Mouse (Mus musculus) Patski (cell line): ENCODE measurements around the gene Sh3bp2. TPM values are rescaled to one million over a fixed set of nuclear protein-coding genes. Genes with fewer than 3 reads are reported as not detected.
"Not testable (repeated sequence)": the region's sequence is repeated elsewhere in the genome, so short reads cannot be mapped to it uniquely, and the experiment has no call there.

Experiments
- ATAC-seq: fragments of 100-300 bp; one replicate; pipeline ENCODE4 v1.8.0; 2021
- CTCF ChIA-PET: fragments of 350-600 bp; sonication (Branson Sonifier 250); formaldehyde crosslinking; loops from one replicate; lab custom pipeline; 2022; ENCODE audit warnings: inconsistent platforms; lab: Charles Lee
- POLR2A ChIA-PET: fragments of 350-600 bp; sonication (Branson Sonifier 250); formaldehyde crosslinking; loops from one replicate; lab custom pipeline; 2022; ENCODE audit warnings: antibody characterized with exemption, inconsistent platforms; lab: Charles Lee
- DNase-seq: peaks from one replicate; pipeline ENCODE4 v3.0.0-alpha.2; 2011; ENCODE audit warnings: low read depth, low spot score
- H3K27me3 ChIP-seq: fragments of 371-371 bp; one replicate; pipeline ENCODE4 v1.5.1; 2021
- CTCF ChIP-seq: fragments of 100-300 bp; IDR thresholded peaks from one replicate; pipeline ENCODE4 v1.5.1; 2021
- in situ Hi-C: fragments of 300-500 bp; cut with MboI; formaldehyde crosslinking; loops from 3 replicates; pipeline ENCODE4 v1.11.1; 2018; ENCODE audit warnings: low pct_unique_long_range_greater_than_20kb, mixed read lengths
- polyA plus RNA-seq: library from polyadenylated mRNA; unstranded; gene quantifications from one replicate; pipeline ENCODE4 v1.2.3, GENCODE M21; 2021

The Sh3bp2 gene
- polyA plus RNA-seq, 1 experiment from 2014 or later, result 18.2 TPM

DNA sequence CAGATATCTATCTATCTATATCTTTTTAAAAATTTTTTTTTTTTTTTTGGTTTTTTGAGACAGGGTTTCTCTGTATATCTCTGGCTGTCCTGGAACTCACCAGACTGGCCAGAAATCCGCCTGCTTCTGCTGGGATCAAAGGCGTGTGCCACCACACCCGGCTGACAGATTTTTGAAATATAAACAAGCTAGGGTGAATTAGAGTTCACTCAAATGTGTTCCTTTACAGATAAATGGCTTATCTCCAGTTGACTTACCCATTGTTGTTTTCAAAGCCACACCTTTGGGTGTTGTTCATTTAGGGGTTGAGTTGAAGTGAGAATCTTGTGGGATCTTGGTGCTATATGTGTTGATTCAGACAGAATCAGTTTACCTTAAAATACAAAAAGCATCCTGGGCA lies 53.7 kb downstream of the Sh3bp2 start:
- ChIA-PET POLR2A (interaction anchor here (0.7 kb wide), 2 partner anchors 60 to 242 kb away, joined by 3 read pairs; no protein-coding TSS in a partner anchor), CTCF (no interaction called here)
- DNase-seq, result no peak
- in situ Hi-C loops, result no loop called here
- ATAC-seq, result no peak
- TF ChIP-seq CTCF, result no peak
- no peaks in the 10 kb centered on the region for H3K27me3 ChIP-seq

DNA sequence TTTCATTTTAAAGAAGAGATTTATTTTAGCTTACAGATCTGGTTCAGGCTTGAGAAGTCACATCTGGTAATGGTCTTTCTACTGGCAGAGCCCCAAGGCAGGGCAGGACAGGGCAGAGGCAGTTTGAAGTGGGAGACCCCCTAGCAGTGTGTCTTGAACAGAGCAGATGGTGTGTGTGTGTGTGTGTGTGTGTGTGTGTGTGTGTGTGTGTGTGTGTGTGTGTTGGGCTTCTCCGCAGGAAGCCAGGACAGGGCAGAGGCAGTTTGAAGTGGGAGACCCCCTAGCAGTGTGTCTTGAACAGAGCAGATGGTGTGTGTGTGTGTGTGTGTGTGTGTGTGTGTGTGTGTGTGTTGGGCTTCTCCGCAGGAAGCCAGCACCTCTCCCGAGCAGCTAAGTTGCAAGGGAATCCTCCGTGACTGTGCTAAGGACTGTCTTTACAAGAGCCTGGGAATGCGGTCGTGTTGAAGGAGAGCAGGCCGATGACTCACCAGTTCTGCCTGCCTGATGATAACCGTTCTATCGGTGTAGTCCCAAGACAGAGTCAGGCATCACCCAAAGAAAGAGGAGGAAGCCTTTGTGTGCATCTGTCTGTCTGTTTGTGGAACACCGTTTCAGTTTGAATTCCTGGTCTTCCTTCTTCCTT lies 56.2 kb downstream of the Sh3bp2 start:
- POLR2A ChIA-PET, result interaction anchor here (0.6 kb wide), 2 partner anchors 48 to 137 kb away, joined by 3 read pairs; no protein-coding TSS in a partner anchor
- H3K27me3 ChIP-seq, in situ Hi-C loops: not testable (repeated sequence)
- CTCF ChIA-PET, result interaction anchor here (0.9 to 1.4 kb wide), 2 partner anchors 10 to 21 kb away, joined by 3 to 4 read pairs; no protein-coding TSS in a partner anchor
- DNase-seq (peak; percentile 61), ATAC-seq (peak; percentile 87)

DNA sequence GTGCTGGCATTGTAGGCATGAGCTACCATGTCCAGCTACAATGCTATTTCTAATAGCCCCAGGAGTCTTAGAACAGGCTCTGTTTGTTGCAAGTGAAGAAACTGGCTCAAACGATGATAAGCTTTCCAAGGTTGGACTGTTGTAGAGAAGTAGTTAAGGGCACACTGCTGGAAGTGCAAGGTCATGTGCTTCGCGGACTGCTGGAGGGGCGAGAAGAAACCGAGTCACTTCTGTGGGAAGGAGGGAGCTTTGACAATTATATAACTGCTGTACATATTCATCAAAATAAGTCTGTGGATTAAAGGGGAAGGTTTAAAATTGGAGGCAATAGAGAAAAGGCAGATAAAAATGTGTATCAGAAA lies 56.7 kb downstream of the Sh3bp2 start:
- no peak for DNase-seq
- ChIA-PET CTCF (interaction anchor here (0.9 kb wide), 1 partner anchor 10 kb away, joined by 4 read pairs; no protein-coding TSS in a partner anchor), POLR2A (interaction anchor here (0.6 kb wide), 2 partner anchors 47 to 137 kb away, joined by 3 read pairs; no protein-coding TSS in a partner anchor)
- in situ Hi-C loops, result no loop called here
- TF ChIP-seq CTCF, result no peak
- no peaks in the 10 kb centered on the region for H3K27me3 ChIP-seq
- no peak for ATAC-seq

DNA sequence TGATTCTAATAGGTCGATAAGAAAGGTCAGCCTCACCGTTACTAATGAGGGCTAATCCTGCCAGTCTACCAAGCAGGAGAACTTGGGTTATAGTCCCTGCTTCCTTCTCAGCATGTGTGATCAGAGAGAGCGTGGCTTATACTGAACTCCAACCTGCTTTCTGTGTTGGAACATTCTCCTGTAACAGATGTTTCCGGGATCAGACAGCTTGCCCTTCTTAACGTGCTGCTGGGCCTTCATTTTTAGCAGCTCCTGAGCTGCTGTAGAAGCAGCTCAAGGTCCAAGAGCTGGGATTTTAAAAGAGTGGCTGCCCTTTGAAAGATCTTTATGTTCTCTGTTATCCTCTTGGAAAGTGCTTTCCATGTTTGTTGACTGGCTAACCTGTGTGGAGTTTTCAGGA lies 59.6 kb downstream of the Sh3bp2 start:
- no peak for ATAC-seq
- no peaks in the 10 kb centered on the region for H3K27me3 ChIP-seq
- ChIA-PET POLR2A (no interaction called here), CTCF (interaction anchor here (0.8 to 1.5 kb wide), 4 partner anchors 8 to 68 kb away, joined by 3 to 4 read pairs (median 3); no protein-coding TSS in a partner anchor)
- in situ Hi-C loops, result no loop called here
- no peak for TF ChIP-seq CTCF
- no peak for DNase-seq

DNA sequence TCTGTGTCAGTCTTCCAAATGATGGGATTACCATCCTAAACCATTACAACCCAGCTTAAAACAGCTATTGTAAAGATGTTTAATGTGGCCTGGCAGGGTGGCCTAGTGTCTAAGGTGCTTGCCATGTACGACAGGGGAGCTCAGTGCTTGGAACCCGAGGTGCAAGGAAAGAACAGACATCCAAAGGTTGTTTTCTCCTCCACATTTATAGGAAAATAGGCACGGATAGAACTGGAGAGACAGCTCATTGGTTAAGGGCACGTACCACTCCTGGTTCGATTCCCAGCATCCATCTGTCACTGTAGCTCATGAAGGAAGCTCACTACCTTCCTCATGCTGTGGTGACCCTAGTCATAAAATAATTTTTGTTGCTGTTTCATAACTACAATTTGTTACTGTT lies 62.2 kb downstream of the Sh3bp2 start:
- in situ Hi-C loops, result no loop called here
- POLR2A ChIA-PET, result interaction anchor here (0.6 kb wide), 1 partner anchor 16 kb away, joined by 3 read pairs; no protein-coding TSS in a partner anchor
- CTCF ChIA-PET, result interaction anchor here (0.7 kb wide), 1 partner anchor 19 kb away, joined by 3 read pairs; no protein-coding TSS in a partner anchor

DNA sequence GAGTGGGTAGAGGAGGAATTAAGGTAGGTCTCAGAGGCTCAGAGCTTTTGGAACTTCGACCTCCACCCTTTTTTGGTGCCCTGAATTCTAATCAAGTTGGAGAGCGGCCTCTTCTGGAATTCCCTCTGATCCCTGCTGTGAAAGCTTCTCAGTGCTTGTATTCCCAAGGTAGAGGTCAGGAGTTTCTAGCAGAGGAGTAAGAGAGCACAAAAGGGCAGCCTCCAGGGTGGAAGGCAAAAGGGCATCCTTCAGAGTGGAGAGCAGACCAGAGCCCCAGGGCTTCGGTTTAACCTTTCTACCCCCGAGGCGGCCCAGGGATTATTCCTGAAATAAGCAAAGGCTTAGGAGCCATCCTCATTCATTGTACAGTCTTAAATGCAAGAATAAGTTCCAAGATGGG lies 64.4 kb downstream of the Sh3bp2 start:
- no peak for DNase-seq
- ATAC-seq, result no peak
- ChIA-PET CTCF (interaction anchor here (0.7 kb wide), 1 partner anchor 72 kb away, joined by 3 read pairs; no protein-coding TSS in a partner anchor), POLR2A (interaction anchor here (1.1 kb wide), 1 partner anchor 16 kb away, joined by 3 read pairs; no protein-coding TSS in a partner anchor)
- no peak for TF ChIP-seq CTCF
- no peaks in the 10 kb centered on the region for H3K27me3 ChIP-seq
- in situ Hi-C loops, result no loop called here

More for the DNA sequence above, 62.2 kb downstream of the Sh3bp2 start:
- no peaks in the 10 kb centered on the region for H3K27me3 ChIP-seq
- DNase-seq (no peak), ATAC-seq (no peak)
- no peak for TF ChIP-seq CTCF

DNA sequence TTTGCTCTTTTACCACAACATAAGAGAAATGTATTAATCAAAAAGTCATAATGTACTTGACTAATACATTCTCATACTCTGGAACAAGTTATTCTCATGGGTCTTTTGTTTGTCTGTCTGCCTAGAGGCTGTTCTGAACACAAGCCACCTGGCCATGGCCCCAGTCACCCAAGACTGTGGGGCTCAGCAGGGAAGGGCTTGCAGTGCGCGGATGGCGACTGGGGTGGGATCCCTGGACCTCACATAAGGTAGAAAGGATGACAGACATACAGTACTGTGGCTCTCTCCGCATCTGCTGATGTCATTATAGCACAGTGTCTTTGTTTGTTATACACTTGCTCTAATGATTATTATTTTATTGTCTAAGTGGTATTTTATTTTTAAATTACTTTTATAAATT lies 65.1 kb downstream of the Sh3bp2 start:
- H3K27me3 ChIP-seq, result no peaks in the 10 kb centered on the region
- DNase-seq, result no peak
- ATAC-seq, result no peak
- in situ Hi-C loops, result no loop called here
- TF ChIP-seq CTCF, result no peak
- ChIA-PET CTCF (interaction anchor here (1.5 kb wide), 1 partner anchor 16 kb away, joined by 4 read pairs; no protein-coding TSS in a partner anchor), POLR2A (no interaction called here)

DNA sequence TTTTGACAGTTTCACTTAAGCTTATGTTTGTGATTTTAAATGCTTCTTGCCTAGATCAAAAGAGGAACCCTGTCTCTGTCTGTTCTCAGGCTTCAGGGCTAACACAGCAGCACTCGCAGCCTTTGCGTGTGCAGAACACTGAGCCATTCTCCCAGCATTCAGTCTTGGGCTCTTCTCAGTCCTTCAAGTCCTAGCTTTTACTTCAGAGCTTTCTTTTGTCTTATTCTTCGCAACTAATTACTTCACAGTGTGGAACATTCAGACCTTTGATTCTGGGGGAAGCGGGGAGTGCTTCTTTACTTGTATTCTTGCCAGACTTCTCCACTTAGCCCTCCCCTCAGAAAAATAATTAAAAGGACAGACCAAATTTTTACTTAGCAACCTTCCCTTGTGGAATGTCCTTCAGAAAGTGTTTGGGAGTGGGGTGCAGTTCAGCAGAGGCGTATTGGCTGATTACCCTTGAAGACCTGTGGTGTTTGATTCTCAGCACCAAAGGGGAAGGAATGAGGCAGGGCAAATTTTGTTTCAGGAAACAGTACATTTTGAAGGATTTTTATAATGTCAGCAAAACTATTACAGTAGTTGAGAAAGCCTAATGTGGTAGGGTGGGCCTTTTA lies 65.9 kb downstream of the Sh3bp2 start:
- no peak for ATAC-seq
- DNase-seq, result no peak
- no peaks in the 10 kb centered on the region for H3K27me3 ChIP-seq
- no peak for TF ChIP-seq CTCF
- in situ Hi-C loops, result no loop called here
- ChIA-PET POLR2A (no interaction called here), CTCF (interaction anchor here (0.7 to 1.5 kb wide), 2 partner anchors 10 to 15 kb away, joined by 4 read pairs; no protein-coding TSS in a partner anchor)

DNA sequence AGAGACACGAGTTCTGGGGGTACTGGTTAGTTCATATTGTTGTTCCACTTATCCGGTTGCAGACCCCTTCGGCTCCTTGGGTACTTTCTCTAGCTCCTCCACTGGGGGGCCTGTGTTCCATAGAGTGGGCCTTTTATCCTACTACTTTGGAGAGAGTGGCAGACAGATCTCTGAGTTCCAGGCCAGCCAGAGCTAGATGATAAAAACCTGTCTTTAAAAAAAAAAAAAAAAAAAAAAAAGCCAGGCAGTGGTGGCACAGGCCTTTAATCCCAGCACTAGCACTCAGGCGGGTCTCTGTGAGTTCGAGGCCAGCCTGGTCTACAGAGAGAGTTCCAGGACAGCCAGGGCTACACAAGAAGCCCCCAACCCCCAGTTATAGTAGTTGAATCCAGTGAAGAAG lies 66.6 kb downstream of the Sh3bp2 start:
- DNase-seq, in situ Hi-C loops, H3K27me3 ChIP-seq, ATAC-seq, POLR2A ChIA-PET: not testable (repeated sequence)
- CTCF ChIA-PET, result interaction anchor here (0.7 to 1.5 kb wide), 2 partner anchors 10 to 15 kb away, joined by 4 read pairs; no protein-coding TSS in a partner anchor

DNA sequence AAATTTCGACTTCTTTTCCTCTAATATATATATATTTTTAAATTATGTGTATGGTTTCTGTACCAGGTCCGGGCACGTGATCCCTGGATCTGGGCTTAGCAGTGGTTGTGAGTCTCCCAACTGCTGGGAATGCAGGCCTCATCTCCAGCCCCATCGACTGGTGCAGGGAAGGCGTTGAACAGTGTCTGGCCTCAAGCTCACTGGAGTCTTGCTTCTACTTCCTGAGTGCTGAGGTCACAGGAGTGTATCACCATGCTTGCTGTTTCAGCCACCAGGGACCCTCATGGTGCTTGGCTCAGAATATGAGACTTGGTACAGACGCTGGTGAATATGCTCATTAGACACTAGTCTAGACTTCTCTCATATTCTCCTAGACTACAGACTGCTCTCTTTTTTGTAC lies 67.0 kb downstream of the Sh3bp2 start:
- in situ Hi-C loops, result no loop called here
- DNase-seq, result no peak
- POLR2A ChIA-PET, result no interaction called here

More for the DNA sequence above, 67.0 kb downstream of the Sh3bp2 start:
- CTCF ChIA-PET, result no interaction called here
- TF ChIP-seq CTCF, result no peak
- no peak for ATAC-seq
- H3K27me3 ChIP-seq, result no peaks in the 10 kb centered on the region
